Mouse (Mus musculus) testis, adult 2 months (tissue): ENCODE measurements around the gene Mbd4. TPM values are rescaled to one million over a fixed set of nuclear protein-coding genes. Genes with fewer than 3 reads are reported as not detected.

Experiments used
- H3K27ac ChIP-seq: fragments of 200-500 bp; 2 replicates; pipeline ENCODE4 v1.5.1; 2012; ENCODE audit warnings: low read depth, low read length; ENCODE audit not compliant: control insufficient read depth, insufficient read depth
- H3K27me3 ChIP-seq: fragments of 200-500 bp; 2 replicates; pipeline ENCODE4 v1.6.1; 2012; ENCODE audit warnings: mild to moderate bottlenecking, low read length, moderate library complexity; ENCODE audit not compliant: control insufficient read depth, insufficient read depth
- H3K36me3 ChIP-seq: fragments of 200-500 bp; 2 replicates; pipeline ENCODE4 v1.6.1; 2012; ENCODE audit warnings: mild to moderate bottlenecking, low read length; ENCODE audit not compliant: control insufficient read depth, insufficient read depth
- H3K4me1 ChIP-seq: fragments of 200-500 bp; 2 replicates; pipeline ENCODE4 v1.6.1; 2012; ENCODE audit warnings: low read length; ENCODE audit not compliant: control insufficient read depth, insufficient read depth
- H3K4me3 ChIP-seq: fragments of 200-500 bp; 2 replicates; pipeline ENCODE4 v1.5.1; 2012; ENCODE audit warnings: low read depth, mild to moderate bottlenecking, low read length, moderate library complexity, mixed read lengths; ENCODE audit not compliant: control insufficient read depth
- CTCF ChIP-seq: fragments of 200-500 bp; IDR thresholded peaks from 2 replicates; pipeline ENCODE4 v1.5.1; 2012; ENCODE audit warnings: low read depth, mild to moderate bottlenecking, inconsistent platforms, low read length, moderate library complexity; ENCODE audit not compliant: control insufficient read depth, insufficient read depth, insufficient replicate concordance
- POLR2A ChIP-seq: fragments of 200-500 bp; IDR thresholded peaks from 2 replicates; pipeline ENCODE4 v1.6.1; 2012; ENCODE audit warnings: low read depth, mild to moderate bottlenecking, inconsistent platforms, low read length, moderate library complexity; ENCODE audit not compliant: control insufficient read depth
- polyA plus RNA-seq: library from polyadenylated mRNA; depleted of rRNA; stranded (reverse); fragments of >200 nt; gene quantifications from 2 replicates; pipeline ENCODE4 v1.2.3, GENCODE M21; 2012

The Mbd4 gene
- polyA plus RNA-seq, 1 experiment, result 7.6 TPM

DNA sequence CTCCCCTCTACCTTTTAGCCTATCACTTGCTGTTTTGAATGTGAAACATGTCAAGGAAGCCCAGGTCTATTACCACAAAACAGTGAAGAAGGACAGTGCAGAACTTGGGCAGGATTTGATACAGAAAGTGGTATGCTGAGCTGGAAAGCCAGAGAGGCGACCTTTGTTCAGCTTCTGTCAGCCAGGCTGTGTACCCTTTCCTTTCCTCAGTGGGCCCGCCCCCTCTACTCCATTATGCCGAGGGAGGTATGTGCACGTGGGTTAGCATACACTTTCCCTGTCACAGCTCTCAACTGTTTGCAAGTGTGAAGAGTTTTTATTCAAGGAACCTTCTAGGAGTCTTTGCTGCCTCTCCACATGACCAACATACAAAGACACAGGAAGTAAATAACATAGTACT is 6.1 kb upstream of the Mbd4 start:
- no peak overlapping the region for H3K4me3 ChIP-seq
- no peaks in the 10 kb centered on the region for H3K27me3 ChIP-seq
- peaks cover 2% of the 10 kb centered on the region for H3K4me1 ChIP-seq
- TF ChIP-seq POLR2A (no peak), CTCF (no peak)
- H3K27ac ChIP-seq, result no peak overlapping the region
- peaks cover 1% of the 10 kb centered on the region; the same call in 1 of the 2 replicates for H3K36me3 ChIP-seq

GRCm38 (mm10) chr6:115856361-115856745 is 3.2 kb upstream of the Mbd4 start:
- Histone ChIP-seq H3K4me1 (peaks cover 2% of the 10 kb centered on the region), H3K36me3 (no peaks in the 10 kb centered on the region; the same call in 1 of the 2 replicates), H3K27me3 (no peaks in the 10 kb centered on the region), H3K27ac (no peak overlapping the region), H3K4me3 (no peak overlapping the region)
- no peak for TF ChIP-seq POLR2A
- no peak for TF ChIP-seq CTCF

DNA sequence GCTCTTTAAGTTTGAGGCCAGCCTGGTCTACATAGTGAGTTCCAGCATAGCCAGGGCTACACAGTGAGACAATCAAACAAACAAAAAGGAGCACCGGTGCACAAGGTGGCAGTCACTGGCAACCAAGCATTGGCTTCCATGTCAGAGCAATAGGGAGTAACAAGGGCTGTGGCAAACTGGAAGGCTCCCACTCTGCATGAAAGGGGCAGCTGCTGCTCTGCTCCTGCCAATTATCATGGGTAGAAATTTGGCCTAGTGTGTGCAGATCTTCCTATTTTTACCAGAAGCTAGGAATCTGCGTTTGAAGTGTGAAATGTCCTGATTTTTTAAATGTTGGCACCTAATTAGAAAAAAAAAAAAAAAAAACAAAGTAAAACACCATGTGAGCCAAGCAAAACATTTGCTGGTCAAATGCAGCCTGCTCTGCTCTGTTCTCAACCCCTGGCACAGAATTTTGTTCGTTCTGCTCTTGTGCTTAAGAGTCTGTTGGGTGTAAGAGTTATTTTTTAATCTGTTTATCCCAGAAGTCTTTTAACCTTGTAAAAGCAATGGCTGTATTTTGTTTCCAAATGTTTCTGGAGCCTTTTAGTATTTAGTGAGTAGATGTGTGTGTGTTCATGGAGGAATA is 2.7 kb upstream of the Mbd4 start:
- H3K4me1 ChIP-seq, result peaks cover 2% of the 10 kb centered on the region
- peak overlapping the region; percentile 57 for H3K4me3 ChIP-seq
- H3K36me3 ChIP-seq, result no peaks in the 10 kb centered on the region; the same call in 1 of the 2 replicates
- no peak for TF ChIP-seq CTCF
- no peak for TF ChIP-seq POLR2A
- H3K27me3 ChIP-seq, result no peaks in the 10 kb centered on the region
- H3K27ac ChIP-seq, result peak overlapping the region; percentile 52

DNA sequence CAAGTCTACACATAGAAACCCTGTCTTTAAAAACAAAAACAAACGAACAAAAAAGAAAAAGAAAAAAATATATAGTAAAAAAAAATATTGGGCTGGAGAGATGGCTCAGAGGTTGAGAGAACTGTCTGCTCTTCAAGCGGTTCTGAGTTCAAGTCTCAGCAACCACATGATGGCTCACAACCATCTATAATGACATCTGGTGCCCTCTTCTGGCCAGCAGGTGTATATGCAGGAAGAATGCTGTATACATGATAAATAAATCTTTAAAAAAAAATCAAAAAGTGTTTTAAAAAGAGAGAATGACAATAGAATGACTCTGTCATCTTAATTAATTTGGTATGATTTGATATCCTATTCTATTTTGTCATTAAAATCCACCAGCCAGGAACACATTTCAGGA is 1.3 kb upstream of the Mbd4 start:
- H3K27me3 ChIP-seq, result no peaks in the 10 kb centered on the region
- peak overlapping the region; percentile 79 for H3K4me3 ChIP-seq
- no peaks in the 10 kb centered on the region; the same call in 1 of the 2 replicates for H3K36me3 ChIP-seq
- H3K4me1 ChIP-seq, result peaks cover 2% of the 10 kb centered on the region
- no peak overlapping the region for H3K27ac ChIP-seq
- no peak for TF ChIP-seq CTCF
- TF ChIP-seq POLR2A, result no peak

DNA sequence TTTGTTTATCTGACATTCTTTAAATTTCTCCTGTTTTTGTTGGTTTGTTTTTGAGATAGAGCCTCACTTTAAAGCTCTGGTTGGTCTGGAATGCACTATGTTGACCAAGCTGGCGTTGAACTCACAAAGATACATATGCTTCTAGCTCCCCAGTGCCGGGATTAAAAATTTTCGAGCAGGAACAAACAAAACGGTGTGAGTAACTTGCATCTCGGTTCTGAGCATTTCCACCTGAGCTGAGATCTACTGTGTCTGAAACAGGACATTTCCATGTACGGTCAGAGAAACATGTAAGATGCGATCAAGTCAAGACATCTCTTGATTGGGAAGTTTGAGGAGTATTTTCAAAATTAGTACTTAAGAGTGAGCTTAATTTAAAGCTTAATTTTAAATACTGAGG is 814 bp upstream of the Mbd4 start:
- H3K36me3 ChIP-seq, result no peaks in the 10 kb centered on the region; the same call in 1 of the 2 replicates
- peak overlapping the region; percentile 100 for H3K27ac ChIP-seq
- H3K27me3 ChIP-seq, result no peaks in the 10 kb centered on the region
- peak overlapping the region; percentile 100 for H3K4me3 ChIP-seq
- peaks cover 2% of the 10 kb centered on the region for H3K4me1 ChIP-seq
- TF ChIP-seq POLR2A (no peak), CTCF (no peak)

- TF ChIP-seq CTCF, result no peak
- TF ChIP-seq POLR2A, result no peak; the same call in 1 of the 2 replicates
- no peaks in the 10 kb centered on the region; the same call in 1 of the 2 replicates for H3K36me3 ChIP-seq
- H3K4me1 ChIP-seq, result peaks cover 2% of the 10 kb centered on the region
- H3K4me3 ChIP-seq, result peak overlapping the region; percentile 100
- H3K27me3 ChIP-seq, result no peaks in the 10 kb centered on the region
- H3K27ac ChIP-seq, result peak overlapping the region; percentile 85
Measured at GRCm38 (mm10) chr6:115852446-115853090, 603 bp downstream of the Mbd4 start.

- TF ChIP-seq POLR2A (no peak), CTCF (no peak)
- Histone ChIP-seq H3K4me3 (no peak overlapping the region), H3K4me1 (no peaks in the 10 kb centered on the region), H3K27ac (no peak overlapping the region), H3K27me3 (no peaks in the 10 kb centered on the region), H3K36me3 (no peaks in the 10 kb centered on the region)
Measured at GRCm38 (mm10) chr6:115848598-115849304, 4.4 kb downstream of the Mbd4 start.
